Mouse (Mus musculus) left cerebral cortex, adult 9 months (tissue): ENCODE measurements around the gene Lrrc51.
A peak's percentile ranks its signal among the peaks of the same experiment; 100 is the strongest.
"Not testable (repeated sequence)": the region's sequence is repeated elsewhere in the genome, so short reads cannot be mapped to it uniquely, and the experiment has no call there.

ENCODE experiments used
- DNase-seq, 2 experiments: peaks; one replicate each; pipeline ENCODE4 v3.0.0; 2022; ENCODE audit warnings: low spot score in 2 of 2

Gene Lrrc51

DNA sequence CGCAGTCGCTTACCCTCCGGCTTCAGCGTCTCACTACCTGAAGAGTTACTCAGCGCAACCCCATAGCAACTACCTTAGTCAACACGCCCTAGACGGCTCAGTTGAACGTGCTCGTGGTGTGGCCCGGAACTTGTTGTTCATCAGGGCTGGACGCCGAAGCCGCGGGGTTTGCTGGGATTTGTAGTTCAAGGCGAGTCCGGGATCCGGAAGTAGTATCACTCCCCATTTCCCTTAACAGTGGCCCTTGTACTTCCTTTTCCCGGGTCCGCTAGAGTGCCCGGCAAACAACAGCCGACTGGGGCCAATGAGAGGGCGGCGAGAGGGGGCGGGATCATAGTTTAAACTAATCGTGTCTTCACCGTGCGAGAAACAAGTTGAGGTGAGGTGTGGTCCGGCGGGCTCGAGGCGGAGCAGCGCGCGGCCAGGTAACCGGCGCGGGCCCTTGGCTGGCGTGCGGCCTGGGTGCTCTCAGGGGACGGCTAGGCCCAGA lies at the start of gene Lrrc51, which contains the start of gene Numa1:
TSS of gene Lrrc51 (minus strand) at position 145 of the 490 bp plus-strand sequence.
TSS of gene Numa1 (plus strand) at position 361 of the 490 bp plus-strand sequence.
- peak; percentile 94 to 97 for DNase-seq

DNA sequence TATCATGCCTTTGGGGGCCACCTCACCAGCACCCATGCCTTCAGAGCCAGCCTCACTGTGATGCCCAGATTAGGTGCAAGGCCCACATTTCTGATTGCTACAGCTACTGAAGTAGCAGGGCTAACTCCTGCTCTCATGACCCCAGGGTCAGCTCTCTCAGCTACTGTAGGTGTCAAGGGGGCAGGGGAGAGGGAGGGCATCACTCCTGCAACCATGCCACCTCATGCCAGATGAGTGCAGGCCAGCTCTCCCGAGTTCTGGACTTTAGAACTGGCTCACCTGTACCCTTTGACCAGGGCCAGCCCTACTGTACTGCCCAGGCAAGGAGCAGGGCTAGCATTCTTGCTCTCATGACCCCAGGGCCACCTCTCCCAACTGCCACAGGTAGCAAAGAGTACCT lies 49.0 kb upstream of the Lrrc51 start:
- DNase-seq: no peak

DNA sequence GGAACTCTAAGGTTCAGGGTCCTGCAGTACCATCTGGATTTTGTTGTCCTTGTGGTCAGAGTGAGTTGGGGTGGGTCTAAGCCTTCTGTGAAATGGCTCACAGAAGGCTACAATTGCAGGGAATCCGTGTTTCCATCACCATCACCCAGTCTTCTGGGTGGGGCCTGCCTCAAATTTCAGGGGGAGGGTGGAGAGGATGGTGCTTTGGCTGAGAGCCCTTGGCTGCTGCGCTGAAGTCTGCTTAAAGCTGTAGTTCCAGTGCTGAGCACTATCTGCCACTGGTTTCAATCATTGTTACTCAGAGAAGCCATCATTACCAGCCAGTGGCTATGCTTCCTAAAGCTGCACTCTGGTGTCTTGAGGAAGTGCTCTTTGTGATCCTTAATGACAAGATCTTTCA lies 40.8 kb upstream of the Lrrc51 start:
- no peak for DNase-seq

DNA sequence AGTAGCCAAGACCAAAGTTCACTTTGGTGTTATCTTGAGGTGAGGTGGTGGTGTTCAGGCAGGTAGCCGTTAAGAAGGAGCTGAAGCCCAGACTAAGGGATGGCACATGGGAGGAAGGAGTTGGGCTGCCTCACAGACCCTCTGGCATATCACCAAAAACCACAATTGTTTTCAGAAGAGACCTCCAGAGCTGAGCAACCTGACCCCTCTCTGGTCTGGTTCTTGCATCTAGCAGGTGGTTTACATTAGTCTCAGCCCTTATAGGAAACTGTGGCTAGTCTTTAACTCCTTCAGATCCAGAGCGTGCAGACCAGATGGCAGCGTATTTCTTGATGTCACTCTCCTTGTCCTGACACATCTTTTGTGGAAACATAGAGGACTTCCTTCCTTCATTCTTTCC lies 40.0 kb upstream of the Lrrc51 start:
- no peak for DNase-seq

DNA sequence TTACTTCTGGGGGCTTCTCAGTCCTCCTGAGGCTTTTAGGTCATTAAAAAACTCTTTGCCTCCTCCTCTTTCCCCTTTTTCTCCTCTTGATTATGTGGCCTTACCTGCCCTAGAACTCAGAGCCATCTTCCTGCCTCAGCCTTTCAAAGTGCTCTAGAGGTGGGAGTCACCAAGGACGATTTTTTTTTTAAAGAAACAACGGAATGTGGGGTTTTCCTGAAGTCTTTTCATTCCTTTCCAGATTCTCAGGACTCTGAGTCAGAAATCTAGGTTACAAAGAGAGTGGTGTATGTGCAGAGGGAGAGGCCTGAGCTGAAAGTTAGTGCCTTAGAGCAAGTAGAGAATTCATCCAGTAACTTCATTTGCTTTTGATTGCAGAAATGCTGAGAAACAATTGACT lies 38.0 kb upstream of the Lrrc51 start:
- no peak for DNase-seq

DNA sequence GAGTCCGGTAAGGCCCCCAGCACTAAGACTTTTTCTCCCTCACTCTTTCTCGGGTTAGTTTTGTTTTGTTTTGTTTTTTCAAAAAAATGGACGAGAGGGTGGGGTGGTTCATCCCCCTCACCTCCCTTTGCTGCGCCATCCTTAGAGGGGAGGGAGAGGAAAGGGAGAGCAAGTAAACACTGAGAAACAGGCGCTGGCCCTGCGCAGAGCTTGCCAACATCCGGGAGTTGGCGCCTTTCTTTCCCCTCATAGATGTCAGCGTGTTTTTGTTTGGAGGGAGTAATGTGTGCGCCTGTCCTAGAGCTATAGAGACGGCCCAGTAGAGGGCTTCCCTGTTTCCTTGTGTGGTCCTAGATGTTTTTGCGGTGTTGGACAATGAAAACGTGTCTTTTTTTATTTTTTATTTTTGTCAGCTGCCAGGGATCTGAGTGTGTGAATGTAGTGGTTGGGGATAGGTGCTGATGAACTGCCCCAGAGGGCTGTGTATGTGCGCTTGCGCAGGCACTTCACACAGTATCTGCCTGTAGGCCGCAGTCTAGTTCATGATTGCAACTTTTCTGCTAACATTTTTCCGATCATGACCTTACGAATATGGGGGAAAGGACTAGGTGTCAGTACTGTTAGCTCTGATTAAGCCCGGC lies 37.2 kb upstream of the Lrrc51 start:
- peak; percentile 30 to 80 for DNase-seq

DNA sequence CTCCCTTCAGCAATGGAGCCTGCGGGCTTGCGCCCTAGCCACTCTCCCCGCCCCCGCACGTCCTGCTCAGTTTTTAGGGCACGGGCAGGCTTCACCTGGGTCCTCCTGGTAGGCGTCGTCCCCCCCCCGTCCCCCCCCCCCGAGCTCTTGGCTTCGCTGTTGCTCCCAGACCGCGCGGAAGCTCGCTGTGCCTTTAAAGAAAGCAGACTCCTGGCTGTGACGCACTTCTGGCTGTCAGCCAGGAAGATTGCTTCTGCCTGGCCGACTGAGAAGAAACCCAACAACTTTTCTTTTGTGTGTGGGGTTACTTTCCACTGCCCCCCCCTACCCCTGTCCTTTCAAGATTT lies 36.7 kb upstream of the Lrrc51 start:
- DNase-seq: peak; percentile 71 to 88

DNA sequence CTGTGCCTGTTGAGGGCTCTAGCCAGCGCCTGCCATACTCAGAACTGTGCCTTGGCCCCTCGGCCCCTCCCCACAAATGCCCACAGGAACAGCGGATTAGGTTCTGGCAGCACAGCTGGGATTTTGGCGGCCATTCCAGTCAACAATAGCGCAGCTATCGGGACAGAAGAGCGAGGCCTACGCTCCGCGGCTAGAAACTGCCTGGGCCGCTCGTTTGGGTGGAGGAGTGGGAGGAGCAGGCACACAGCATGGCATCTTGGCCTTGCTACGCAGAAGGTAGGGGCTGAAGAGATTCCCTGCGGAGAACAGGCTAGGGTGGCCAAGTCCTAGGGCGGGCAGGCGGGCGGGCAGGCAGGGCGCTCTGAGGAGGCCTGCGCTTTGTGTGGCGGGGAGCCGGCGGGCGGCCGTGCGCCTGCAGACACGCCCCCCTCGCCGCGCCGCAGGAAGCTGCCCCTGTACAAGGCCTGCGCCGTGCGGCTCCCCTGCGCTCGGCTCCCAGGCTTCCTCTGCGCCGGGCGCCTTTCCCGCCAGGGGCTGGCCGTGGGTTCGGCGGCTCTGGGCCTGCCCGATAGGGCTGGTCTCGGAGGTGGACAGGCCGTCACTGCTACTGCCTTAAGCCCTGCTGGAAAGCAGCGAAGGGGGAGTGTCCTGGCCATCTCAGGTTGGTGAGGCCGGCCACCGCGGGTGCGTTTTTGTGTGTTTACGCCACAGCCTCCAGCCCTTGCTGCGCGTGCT lies 36.2 kb upstream of the Lrrc51 start:
- DNase-seq: peak; percentile 59 to 81

DNA sequence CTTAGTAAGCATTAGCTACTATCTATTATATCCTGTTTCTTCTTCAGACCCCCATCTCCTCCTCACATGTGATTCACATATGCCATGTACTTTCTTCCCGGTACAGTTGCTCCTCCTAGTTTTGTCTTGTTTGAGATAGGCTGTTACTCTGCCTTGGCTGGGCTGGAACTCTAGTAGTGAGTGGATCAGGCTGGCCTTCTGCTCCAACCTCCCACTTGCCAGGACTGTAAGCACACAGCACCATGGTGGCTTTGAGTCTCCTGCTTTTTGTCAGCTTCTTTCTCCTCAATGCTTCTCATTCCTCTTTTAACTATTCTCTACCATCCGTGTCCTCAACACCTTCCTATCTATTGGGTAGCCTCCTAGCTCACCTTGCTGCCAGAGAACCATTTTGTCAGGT lies 35.1 kb upstream of the Lrrc51 start:
- no peak for DNase-seq

DNA sequence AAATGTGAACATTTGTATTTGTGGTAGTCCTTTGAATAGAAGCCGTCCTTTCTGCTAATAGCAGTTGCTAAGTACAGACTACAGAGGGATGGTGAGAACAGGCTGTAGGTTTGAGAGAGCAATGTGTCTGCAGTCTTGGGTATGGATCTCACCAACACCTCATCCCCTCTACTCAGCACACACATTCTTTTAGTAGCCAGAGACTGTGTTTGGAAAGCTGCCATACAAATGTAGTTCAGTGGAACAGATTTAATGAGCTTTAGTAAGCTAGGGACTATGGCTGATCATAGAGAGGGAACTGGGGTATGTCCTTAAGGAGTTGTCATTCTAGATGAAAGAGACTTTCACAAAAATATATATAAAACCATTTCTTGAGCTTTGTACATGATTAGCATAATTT lies 33.6 kb upstream of the Lrrc51 start:
- no peak for DNase-seq

DNA sequence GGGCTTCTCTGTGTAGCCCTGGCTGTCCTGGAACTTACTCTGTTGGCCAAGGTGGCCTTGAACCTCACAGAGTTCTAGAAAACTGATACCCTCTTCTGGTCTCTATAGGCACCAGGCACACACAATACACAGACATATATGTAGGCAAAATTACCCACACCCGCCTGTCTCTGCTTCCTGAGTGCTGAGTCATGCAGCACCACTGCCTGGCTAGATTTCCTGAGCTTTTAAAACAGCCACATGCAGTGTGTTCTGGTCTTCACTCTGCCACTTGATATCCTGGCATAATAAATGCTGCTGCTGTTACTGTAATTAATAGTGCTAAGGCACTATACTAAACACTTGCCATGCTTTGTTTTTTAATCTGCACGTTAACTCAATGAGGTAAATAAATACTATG lies 31.9 kb upstream of the Lrrc51 start:
- no peak for DNase-seq

DNA sequence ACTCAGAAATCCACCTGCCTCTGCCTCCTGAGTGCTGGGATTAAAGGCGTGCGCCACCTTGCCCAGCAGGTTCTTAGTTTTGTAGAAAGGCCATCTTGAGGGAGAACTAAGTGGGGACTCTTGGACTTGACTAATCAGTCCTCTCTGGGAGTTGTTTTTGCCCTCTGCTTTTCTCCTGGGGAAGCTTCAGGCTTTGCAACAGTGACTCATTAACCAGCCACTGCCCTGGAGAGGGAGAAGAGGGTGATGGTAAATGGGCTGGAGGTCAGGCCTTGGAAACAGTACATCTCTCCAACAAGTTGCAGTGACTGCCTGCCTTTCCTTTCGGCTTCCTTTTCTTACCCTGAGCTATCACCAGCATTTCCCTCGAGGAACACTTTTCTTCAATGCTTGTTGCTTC lies 30.9 kb upstream of the Lrrc51 start:
- no peak for DNase-seq

DNA sequence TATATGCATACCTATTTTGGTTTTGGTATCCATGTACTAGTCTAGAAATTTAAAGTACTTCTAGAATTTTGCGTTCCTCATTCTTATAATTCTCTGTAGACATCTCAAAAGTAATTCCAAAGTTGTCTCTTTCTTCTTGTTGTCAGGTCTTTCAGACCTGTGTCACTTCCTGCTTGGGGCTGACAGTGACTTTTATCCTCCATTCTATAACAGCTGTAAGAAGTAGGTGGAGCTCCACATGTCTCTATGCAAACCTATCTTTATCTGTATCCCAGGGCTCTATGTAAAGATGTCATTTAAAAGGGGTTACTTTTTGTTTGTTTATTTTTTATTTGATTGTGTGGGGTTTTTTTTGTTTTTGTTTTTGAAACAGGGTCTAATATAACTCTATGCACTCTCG lies 29.9 kb upstream of the Lrrc51 start:
- no peak for DNase-seq

DNA sequence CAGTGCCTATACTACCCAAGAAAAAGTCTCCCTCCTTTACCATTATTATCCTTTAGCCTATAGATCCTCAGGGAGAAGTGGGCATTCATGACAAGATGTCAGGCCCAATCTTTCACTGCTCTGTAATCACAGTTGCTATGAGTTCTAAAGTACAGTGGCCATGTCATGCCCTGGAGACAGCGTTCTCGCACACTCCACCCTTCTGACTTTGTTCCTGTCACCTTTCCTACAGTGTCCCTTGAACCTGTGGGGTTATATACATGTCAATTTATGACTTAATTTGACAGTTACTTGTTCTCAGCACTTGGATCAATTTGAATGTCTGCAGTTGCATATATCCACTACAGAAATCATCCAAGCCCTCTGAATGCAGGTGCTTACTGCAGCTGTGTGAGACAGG lies 29.1 kb upstream of the Lrrc51 start:
- DNase-seq: no peak

DNA sequence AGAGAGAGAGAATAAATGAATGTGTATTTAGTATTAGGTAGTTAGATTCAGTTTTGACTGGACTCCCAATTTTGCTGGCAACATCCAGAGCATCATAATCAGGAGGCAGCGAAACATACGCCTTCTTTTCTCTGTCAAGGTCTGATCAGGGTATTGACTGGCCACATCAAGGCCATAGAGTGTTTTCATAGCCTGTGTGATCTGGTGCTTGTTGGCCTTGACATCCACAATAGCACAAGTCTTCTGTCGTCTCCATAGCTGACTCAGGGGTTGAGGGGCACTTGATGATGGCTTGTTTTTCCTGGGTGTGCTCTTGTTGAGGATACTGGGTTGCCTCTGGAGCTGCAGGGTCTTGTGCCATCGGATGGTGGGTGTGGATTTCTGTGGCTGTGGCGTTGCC lies 23.2 kb upstream of the Lrrc51 start:
- DNase-seq: no peak

DNA sequence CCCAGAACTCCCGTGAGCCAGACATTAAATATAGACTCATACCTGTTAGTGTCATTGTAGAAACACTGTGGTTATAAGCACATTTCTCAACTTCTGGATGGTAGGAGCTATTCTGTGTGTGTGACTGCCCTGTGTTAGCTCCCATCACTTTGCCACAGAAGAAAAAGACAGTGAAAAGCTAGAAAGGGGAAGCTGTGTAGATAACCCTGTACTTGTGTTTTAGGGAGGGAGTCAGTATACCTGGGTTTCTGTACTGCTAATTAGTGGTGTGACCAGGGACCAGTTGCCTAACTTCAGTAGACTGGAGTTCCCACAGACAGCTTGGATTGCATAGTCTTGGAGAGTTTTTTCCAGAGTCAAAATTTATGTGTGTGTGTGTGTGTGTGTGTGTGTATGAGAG lies 22.8 kb upstream of the Lrrc51 start:
- no peak for DNase-seq

DNA sequence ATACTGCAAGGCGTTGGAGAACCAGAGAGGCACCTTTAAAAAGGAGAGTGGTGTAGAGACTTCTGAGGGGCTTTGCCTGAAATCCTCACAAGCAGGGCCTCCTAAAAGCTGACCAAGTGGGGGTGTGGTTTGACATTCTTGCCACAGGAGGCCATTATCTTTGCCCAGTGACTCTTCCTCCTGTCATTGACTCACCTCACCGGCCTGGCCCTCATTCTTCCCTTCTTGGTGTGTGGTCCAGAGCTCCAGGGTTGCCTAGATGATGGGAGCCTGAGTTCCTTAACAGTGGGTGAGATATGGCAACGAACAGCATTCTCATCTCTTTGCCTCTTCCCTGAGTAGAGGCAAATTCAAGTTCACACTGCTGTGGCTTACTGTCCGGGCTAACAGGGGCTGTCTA lies 22.2 kb upstream of the Lrrc51 start:
- DNase-seq: no peak

DNA sequence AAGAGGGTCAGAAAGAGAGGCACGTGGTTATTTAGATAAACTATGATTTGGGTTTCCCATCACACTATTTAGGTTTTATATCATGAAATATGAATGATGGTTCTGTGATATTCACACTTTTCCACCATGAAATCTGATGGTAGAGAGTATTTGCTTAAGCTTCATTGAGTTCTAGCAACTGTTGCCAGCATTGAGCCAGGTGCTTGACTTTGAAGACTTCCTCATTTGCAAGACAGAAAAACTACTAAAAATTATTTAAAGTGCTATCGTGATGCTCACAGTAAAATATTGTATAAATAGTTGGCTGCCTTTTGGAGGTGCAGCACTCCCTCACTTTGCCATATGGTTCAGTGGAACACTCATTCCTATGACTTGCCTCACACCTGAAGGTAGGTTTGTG lies 21.6 kb upstream of the Lrrc51 start:
- no peak for DNase-seq

DNA sequence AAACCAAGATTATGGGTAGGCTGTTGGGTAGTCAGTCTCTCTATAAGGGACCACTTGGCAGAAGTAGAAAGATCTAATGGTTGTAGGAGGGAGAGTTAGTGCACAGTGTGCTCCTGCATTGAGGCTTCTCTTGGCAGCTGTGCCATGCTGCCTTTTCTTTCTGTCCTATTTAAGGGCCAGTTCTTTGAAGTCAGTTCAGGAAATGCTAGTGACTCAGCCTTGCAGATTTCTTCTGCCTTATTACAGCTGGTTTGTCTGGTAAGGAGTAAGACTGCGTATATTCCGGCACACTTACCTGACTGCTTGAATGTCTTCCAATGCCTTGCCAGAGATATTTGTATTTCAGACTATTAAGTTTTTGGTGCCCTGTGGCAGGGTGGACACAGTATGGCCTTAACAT lies 20.5 kb upstream of the Lrrc51 start:
- DNase-seq: peak in 1 of 2 experiments; percentile 33

DNA sequence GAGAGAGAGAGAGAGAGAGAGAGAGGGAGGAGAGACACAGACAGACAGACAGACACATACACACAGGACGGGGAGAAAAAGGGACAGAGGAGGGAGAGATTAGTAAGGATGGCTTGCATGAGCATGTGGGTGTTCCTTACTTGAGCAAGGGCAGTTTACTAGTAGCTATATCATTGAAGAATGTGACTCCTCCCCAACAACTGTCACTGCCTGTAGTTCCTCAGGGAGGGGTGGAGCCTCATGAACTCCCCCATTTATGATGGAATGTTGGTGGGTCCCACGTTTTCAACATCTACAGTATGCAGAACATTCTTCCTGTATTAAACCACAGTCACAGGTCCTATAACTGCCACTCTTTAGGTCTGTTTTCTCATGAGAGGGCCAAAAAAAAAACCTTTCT lies 18.4 kb upstream of the Lrrc51 start:
- no peak for DNase-seq

DNA sequence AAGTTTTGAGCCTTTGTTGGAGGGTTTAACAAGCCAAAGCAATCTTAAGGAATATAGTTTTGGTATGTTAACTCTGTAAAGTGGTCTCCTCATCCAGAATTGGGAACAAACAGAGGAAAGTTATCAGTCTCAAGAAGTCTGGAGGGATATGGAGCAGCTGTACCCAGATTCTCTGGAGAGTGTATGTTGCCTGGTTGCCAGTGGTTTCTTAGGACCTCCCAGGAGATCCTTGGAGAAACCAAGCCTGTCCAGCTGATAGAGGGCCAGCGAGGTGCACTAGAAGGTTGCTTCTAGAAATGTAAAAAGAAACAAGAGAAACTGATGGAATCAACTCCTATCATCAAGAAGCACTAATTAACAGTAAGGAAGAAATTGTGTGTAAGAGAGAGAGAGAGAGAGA lies 18.0 kb upstream of the Lrrc51 start:
- no peak for DNase-seq

DNA sequence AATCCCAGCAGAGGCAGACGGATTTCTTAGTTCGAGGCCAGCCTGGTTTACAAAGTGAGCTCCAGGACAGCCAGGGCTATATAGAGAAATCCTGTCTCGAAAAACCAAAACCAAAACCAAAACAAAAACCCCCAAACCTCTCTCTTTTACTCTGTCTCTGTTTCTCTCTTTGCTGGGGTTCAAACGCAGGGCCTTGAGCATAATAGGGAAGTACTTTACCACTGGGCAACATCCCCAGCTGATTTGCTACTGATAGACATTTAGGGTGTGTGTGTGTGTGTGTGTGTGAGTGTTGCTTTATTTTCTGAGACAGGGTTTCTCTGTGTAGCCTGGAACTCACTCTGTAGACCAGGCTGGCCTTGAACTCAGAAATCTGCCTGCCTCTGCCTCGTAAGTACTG lies 15.3 kb upstream of the Lrrc51 start:
- DNase-seq: not testable (repeated sequence)

DNA sequence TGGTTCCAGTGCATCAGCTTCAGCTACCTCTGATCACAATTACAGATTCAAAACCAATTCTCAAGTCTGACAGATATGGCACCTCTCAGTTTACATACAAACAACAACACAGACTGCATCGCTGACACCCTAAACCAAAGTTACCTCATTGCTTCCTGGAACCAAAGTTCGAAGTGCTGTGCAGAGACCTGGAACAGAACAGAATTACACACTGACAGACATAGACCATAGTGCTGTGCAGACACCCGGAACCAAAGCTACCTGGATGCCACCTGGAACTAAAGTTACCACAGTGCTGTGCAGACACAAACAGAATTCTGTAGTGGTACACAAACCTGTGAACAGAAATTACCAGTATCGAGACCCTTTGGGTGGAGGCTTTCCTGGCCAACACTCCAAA lies 6.1 kb upstream of the Lrrc51 start:
- DNase-seq: no peak

DNA sequence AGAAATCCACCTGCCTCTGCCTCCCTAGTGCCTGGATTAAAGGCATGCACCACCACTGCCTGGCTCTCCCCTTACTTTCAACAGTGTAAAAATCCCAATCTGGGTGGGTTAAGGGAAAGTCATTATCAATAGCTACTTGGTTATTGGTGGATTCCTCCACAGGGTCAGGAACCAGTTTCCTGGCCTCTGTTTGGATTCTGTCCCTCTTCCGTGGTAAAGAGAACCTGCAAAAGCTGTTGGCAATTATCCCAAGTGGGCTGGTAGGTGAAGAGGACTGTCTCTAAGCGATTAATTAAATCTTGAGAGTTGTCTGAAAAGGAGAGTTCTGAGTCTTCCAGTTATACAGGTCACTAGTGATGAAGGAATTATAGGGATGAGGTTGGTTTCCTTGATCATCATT lies 4.7 kb upstream of the Lrrc51 start:
- DNase-seq: no peak
